Mouse (Mus musculus): ENCODE measurements at regions not wholly inside any gene's neighbourhood (a gene's known extent, or its start where the extent isn't known, plus 50 kb on each side); places are given as distances from the start of the nearest gene placed in this dataset.
A peak's percentile ranks its signal among the peaks of the same experiment; 100 is the strongest.

DNA sequence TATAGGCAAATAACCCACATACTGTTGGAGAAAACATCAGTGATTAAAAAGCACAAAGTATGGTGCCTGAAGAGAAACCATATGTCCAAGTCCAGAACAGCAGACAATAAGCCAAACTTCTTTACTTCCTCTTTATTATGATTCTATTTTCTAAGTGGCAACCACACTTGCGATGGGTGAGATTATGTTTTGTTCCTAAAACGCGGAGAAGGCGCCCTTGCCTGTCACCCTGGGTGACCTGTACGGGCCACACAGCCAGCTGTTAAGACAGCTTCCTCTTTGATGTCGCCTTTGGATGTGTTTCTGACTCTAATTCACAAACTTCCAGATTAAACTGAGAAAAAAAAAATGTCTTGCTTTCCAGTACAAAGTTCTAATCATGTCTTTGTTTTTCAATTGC is 83.9 kb upstream of the Sgip1 start:
- no peak for DNase-seq (ENCODE audit: low spot score)

DNA sequence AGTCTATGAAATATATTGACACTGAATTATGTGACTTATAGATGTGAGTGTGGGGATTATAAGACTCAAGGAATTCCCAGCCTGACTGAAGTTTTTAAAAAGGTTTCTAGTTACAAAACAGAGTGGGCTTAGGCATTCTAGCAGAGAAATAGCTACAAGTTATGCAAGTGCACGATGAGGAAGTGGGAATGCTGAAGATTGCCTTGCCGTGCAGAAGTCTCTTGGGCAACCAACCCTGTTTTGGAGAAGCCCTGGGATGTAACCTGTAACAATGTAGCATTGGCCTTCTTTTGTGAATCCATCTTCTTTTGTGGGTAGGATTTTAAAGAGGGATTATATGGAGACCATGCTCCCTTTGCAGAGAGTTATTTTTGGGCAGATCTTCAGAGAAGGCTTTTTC is 82.5 kb upstream of the Sgip1 start:
- DNase-seq (ENCODE audit: low spot score), result no peak

DNA sequence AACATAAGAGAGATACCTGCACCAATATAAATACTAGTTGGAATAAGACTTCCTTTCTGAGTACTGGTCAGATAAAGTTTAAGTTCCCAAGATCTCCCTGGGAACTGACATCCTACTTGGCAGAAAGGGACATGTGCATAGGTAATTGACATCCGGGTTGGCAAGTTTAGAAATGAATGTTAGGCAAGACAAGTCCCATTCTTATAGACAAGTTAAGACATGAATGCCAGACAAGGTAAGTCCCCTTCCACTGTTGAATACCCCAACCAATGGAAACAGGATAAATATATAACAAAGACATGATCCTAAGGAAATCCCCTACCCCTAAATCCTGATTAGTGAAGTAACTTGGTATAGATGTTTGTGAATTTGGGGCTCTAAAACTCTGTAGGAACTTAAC is 77.5 kb upstream of the Sgip1 start:
- no peak for DNase-seq (ENCODE audit: low spot score)

DNA sequence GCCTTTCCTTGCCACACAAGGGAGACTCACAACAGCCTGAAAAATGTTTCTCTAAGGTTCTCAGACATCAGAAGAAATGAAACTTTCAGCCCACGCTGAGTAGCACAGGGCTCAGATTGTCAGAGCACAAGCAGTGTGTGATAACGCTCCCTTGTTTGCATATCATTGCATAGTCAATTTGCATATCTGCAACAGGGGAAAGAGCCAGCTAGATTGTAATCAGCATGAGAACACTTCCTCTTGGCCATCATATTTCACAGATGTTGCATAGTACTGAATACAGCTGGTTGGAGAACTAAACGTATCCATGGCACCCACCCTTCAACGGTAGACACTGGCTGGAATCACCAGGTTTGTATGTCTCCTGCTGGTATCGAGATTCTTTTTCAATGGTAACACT is 58.9 kb upstream of the Sgip1 start:
- DNase-seq (ENCODE audit: low spot score), result no peak

DNA sequence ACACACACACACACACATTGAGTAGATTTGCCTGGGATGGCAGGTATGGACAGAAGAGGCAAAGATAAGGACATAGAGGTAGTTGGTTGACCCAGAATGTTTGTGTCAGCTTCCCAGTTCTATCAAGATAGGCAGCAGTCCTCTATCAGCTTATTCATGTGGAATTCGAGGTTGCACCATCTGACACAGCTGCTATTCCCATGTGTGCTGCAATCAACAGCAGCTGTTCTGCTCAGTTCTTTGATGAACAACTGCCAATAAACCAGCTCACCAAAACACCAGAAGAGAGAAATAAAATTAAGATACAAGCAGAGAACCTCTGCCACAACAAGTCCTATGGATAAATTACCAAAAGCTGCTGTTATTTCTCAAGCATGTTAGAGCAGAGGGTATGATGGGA is 56.1 kb upstream of the Sgip1 start:
- peak; percentile 12 for DNase-seq (ENCODE audit: low spot score)

DNA sequence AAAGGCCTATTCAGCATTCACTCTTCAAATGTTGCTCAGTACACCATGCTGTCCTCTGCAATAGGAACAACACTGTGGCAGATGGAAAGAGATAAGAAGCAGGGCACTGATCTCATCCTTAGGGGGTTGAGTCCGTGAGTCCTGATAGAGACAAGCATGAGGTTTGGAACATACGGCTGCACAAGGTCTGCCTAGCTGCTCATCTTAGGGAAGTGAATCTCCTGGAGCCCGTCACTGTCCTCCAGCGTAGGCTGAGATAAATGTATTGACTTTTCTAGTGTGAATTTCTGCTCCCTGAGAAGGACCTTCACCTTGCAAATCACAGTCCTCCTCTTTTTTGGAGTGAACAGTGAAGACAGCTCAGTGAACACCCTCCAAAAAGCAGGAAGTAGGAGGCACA is 52.7 kb upstream of the Sgip1 start:
- DNase-seq (ENCODE audit: low spot score), result no peak
